Mouse (Mus musculus) embryo, embryonic 10.5 days (tissue): Measurements from ENCODE around the gene Ddx10.
A peak's percentile ranks its signal among the peaks of the same experiment; 100 is the strongest.
"Not testable (repeated sequence)": the region's sequence is repeated elsewhere in the genome, so short reads cannot be mapped to it uniquely, and the experiment has no call there.

Experiments used
- DNase-seq: peaks from one replicate; pipeline ENCODE4 v3.0.0-alpha.2; 2015; ENCODE audit warnings: low spot score

The Ddx10 gene

GRCm38 (mm10) chr9:53144266-53144665 lies 103.6 kb downstream of the Ddx10 start:
- DNase-seq, result peak; percentile 70

DNA sequence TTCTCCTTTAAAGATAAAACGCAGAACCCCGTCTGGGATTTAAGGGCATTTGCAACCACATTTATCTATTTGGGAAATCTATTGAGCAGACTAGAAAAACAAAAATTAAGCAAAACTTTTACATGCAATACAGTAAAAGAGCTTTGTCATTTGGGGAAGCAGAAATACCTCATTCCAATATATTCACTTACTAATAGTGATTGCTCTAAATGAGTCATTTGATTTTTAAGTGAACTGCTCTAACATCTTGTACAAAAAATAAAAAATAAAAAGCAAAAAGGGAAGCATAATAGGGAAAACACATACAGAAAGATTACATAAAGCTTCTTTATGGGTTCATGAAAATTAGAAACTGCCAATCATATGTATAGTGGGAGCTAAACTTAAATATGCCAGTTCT lies 104.3 kb downstream of the Ddx10 start:
- no peak for DNase-seq

- DNase-seq, result not testable (repeated sequence)
Observed at GRCm38 (mm10) chr9:53142424-53142823, 105.4 kb downstream of the Ddx10 start.

GRCm38 (mm10) chr9:53140610-53141165 lies 107.2 kb downstream of the Ddx10 start:
- DNase-seq, result no peak

- DNase-seq, result no peak
Observed at GRCm38 (mm10) chr9:53132826-53133225, 115.0 kb downstream of the Ddx10 start.

DNA sequence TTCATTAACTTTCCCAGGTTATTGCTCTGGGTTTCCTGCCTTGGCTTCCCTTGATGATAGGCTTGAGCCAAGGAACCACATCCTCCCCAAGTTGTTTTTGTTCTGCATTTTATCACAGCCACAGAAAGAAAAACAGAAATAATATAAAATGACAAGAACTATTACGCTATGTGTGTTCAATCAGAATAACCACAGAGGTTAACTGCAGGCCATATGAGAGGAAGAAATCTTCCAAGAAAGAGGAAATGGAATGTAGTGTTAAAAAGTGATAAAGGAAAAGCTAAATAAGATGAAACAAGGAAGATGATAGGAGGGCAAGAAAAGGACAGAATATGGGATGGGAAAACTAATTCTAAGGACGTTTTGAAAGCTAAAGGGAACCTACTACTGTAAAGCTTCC lies 117.4 kb downstream of the Ddx10 start:
- DNase-seq, result no peak

DNA sequence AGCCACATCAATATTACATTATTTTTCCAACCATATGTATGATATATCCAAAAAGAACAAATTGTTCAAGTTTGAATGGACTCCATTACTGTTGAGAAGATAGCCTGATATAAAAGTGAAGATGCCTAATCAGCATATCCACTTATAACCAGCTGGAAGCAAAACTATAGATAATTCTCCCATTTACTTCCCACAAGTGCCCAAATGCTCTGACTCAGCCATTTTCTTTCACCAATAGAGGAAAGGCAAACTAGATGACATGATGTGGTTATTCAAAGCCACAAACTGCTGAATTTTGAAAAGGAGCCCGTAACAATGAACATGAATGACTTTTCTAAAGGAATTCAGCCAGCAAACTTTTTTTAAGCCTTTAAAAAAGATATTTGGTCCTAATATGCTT lies 146.8 kb downstream of the Ddx10 start:
- DNase-seq, result no peak

- no peak for DNase-seq
Observed at GRCm38 (mm10) chr9:53095319-53096165, 152.3 kb downstream of the Ddx10 start.

DNA sequence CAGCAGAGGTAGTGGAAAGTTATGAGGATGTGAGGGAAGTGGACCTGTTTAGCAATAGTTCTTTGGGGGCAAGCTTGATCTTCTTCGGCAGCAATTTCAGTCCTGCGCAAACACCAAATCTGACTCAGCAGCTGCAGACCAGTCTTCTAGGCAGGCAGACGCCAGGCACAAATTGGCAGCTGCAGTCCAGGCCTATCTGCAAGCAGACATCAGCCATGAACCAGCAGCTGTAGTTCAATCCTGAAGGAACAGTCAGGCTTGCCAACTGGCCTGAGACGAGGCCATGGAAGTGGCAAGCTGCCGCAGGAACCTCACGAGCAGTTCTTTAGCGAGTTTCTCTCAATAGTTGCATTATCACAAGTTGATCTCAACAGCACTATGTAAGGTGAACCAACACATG lies 153.3 kb downstream of the Ddx10 start:
- DNase-seq, result no peak

DNA sequence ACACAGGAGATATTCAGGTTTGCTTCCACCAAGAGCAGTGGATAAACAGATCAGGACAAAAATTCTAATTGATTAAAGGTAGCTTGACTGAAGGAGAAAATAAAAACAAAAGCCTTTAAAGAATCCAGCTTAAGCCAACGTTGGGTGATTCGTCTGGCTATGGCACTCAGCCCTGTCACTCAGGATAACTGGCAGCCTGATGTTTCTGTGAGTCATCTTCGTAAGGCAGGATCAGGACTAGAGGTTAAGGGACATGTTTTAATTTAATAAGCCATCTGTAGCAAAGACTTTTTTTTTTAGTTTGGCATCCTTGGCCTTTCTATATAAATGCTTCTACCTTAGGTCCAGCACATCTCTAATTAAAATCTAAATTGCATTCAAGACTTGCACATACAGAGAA lies 170.2 kb downstream of the Ddx10 start:
- no peak for DNase-seq

- no peak for DNase-seq
Observed at GRCm38 (mm10) chr9:53075931-53076330, 171.9 kb downstream of the Ddx10 start.

DNA sequence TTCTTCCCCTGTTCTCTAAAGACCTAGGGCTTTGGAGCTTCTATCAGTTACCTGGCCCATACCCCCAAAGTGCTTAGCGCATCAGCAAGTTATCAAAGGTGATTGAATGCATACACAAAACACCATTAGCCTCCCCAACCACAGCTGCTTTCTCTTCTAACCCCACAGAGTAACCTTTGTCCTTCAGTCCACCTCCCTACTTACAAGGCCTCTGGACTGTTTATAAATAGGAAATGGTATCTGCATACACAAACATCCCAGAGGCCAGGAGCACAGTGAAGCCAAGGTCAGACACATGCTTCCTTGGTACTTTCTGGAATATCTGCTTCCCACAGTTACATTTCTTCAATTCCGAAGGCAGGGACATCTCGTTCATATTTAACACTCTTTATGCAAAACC lies 173.4 kb downstream of the Ddx10 start:
- DNase-seq, result no peak

- DNase-seq, result no peak
Observed at GRCm38 (mm10) chr9:53073576-53074112, 174.2 kb downstream of the Ddx10 start.

DNA sequence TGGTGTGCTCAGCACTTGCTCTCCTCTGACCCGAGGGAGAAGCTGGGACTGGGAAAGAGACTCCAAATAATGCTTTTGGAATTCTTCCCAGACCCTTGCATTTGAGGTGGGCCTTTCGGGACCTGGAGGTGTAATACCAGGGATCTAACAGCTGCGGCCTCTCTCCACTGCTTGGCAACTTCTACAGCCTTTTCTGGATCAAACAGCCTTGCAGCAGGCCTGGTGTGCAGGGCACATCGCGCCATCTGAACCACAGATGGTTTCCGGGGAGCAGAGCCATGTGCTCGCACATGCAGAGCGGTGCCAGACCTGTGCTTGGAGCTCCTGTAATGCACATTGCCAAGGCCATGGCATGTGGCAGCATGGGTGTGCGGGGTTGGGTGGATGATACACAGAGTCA lies 175.8 kb downstream of the Ddx10 start:
- DNase-seq, result no peak

DNA sequence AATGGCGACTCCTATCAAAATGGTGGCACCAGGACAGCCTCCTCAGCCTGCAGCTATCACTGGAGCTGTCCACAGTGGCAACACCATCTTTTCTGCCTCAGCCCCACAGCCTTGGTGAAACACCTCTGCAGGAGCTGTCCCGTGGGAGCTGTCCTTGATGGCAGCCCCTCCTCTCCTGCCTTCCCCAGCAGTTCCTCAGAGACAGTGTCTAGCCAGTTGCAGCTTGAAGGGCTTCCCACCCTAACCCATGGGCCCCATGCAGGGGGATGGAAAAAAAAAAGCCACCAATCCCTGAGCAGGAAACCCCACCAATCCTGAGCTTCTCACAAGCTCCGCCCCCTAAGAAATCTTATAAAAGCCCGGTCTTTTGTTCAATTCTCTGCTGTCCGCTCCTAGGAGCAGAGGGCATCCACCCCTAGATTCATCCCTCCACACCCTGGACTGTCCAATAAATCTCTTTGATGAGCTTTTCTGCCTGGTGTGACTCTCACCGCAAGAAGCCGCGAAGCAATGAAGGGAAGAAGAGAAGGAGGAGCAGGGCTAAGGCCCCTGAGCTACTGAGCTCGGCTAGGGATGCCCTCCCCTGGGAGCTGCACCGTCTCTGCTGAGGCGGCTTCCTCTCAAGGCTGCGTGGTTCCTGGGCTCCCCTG lies 176.9 kb downstream of the Ddx10 start:
- peak; percentile 33 for DNase-seq

DNA sequence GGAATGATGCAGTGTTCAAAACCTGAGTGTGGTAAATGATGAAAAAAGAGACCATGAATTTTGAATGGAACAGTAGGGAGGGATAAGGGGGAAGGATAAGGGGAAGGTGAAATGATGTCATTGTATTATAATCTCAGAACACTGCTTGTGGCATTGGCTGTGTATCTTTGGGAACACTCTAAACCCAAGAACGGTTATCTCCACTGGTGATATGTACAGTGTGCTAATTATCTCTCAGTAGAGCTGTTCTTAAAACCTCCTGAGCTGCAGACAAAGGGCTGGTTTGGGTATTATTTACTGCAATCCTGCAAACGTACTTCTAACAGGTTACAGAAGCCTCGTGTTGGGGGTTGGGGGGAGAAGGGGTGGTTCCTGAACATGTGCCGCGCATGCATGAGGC lies 179.7 kb downstream of the Ddx10 start:
- DNase-seq, result no peak

DNA sequence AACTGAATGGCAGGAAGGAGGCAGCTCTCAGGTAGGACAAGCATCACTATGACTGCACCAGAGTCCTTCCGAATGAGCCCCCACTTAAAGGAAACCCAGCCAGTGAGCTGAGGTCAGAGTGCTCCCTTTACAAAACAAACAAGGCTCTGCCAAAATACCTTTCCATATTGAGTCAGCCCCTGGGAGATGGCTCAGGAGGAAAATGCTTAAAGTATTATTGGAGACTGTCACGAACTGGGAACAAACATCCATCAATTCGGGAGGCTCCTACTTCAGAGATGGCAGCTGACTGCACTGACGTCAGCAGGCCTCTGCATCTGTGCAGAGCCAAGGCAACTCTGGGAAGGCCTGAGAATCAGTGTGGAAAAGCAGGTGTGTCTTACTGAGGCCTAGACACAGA lies 181.4 kb downstream of the Ddx10 start:
- peak; percentile 18 for DNase-seq

GRCm38 (mm10) chr9:53065028-53065427 lies 182.8 kb downstream of the Ddx10 start:
- DNase-seq, result no peak

DNA sequence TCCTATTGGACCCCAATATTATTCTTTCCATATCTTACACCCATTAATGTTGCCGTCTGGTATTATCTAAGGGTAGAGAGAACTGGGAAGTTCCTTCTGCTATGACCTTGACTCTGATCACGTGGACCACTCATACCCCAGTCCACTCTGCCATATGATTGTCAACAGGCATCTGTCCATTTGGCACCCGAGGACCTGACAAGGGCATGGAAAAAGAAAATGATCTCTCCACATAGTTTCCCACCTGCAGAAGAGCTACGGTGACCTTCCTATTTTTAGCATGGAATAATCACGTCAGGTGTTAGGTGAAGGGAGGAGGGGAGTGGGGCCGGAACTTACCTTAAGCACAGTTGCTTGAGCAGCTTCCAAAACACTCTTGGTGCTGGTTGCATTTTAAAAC lies 183.3 kb downstream of the Ddx10 start:
- no peak for DNase-seq

DNA sequence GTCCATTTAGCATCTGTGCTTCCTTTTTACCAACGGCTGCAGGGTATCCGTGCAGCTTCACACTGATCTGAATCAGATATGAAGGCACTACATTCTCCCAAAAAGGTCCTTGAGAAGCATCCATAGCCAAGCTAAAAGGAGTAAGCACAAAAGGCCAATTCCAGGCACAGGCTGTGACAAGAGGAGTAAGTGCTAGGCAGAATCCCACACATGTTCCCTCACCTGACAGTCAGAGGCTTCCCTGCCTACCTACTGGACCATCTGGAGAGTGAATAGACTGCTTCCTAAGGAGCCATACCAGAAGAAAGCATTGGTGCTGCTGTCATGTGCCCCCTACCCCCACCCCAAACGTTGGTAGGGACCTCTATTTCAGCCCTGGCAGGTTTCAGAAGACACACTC lies 192.5 kb downstream of the Ddx10 start:
- no peak for DNase-seq
